20 mouse cellular contexts compared by ENCODE assay signal in genomic region chr16:95478558-95478957, GRCm38 (mm10).
"Had no signal": no experiment of that assay in that cellular context is flagged by ENCODE, and none has a peak within 500 bp of the region (broad histone marks: within the 10 kb centered on the region; RNA-seq: fewer than 3 reads in every experiment).

No protein-coding gene starts in this region.

- H3K27me3 ChIP-seq: liver, embryonic 15.5 days; midbrain, embryonic 13.5 days; neural tube, embryonic 13.5 days; neural tube, embryonic 15.5 days; stomach, embryonic 15.5 days had no signal

- H3K4me1 ChIP-seq: liver, embryonic 15.5 days; midbrain, embryonic 10.5 days; midbrain, embryonic 13.5 days; neural tube, embryonic 13.5 days; neural tube, embryonic 15.5 days; stomach, embryonic 15.5 days had no signal

- DNase-seq: lung, adult 18-20 months; lung, embryonic 14.5 days; lung, postnatal 10 days; lung, postnatal 4 days; retina, postnatal 1 day; right cerebral cortex, adult 18-20 months; thymus, adult 2 months; thymus, postnatal 25 days; thymus, postnatal 4 days had no signal

- H3K9ac ChIP-seq: liver, embryonic 15.5 days; lung, embryonic 14.5 days; midbrain, embryonic 13.5 days; neural tube, embryonic 13.5 days; neural tube, embryonic 15.5 days; stomach, embryonic 15.5 days had no signal

- H3K9me3 ChIP-seq: liver, embryonic 15.5 days; midbrain, embryonic 10.5 days; midbrain, embryonic 13.5 days; neural tube, embryonic 13.5 days; neural tube, embryonic 15.5 days; stomach, embryonic 15.5 days had no signal

- H3K4me2 ChIP-seq: liver, embryonic 11.5 days; liver, embryonic 15.5 days; lung, embryonic 14.5 days; midbrain, embryonic 13.5 days; neural tube, embryonic 13.5 days; neural tube, embryonic 15.5 days; stomach, embryonic 15.5 days had no signal

- H3K4me3 ChIP-seq: liver, embryonic 15.5 days; megakaryocyte, embryonic 14.5 days; midbrain, embryonic 10.5 days; midbrain, embryonic 13.5 days; myocyte; neural tube, embryonic 13.5 days; neural tube, embryonic 15.5 days; stomach, embryonic 15.5 days had no signal

- H3K27ac ChIP-seq: liver, embryonic 15.5 days; midbrain, embryonic 10.5 days; midbrain, embryonic 13.5 days; neural tube, embryonic 13.5 days; neural tube, embryonic 15.5 days; stomach, embryonic 15.5 days; stomach, postnatal 0 days had no signal

- ATAC-seq: midbrain, embryonic 13.5 days; midbrain, embryonic 16.5 days had no signal

- H3K36me3 ChIP-seq: liver, embryonic 15.5 days; midbrain, embryonic 10.5 days; midbrain, embryonic 13.5 days; neural tube, embryonic 13.5 days; neural tube, embryonic 15.5 days; stomach, embryonic 15.5 days had no signal
